Mouse (Mus musculus) myocyte (in vitro differentiated cells): ENCODE data around the gene Phf11c.
"Not testable (repeated sequence)": the region's sequence is repeated elsewhere in the genome, so short reads cannot be mapped to it uniquely, and the experiment has no call there.

Experiments used
- MAX ChIP-seq: IDR thresholded peaks from one replicate; pipeline ENCODE4 v1.6.1; 2011; ENCODE audit warnings: low read depth, mild to moderate bottlenecking, control low read depth
- MYOD1 ChIP-seq, 3 experiments: IDR thresholded peaks; one replicate each; pipeline ENCODE4 v1.6.1; 2011; ENCODE audit warnings: control low read depth in 2 of 3, low read depth in 2 of 3, mild to moderate bottlenecking in 2 of 3, moderate library complexity in 1 of 3; ENCODE audit not compliant: insufficient read length in 2 of 3, control insufficient read depth in 1 of 3
- POLR2A ChIP-seq: IDR thresholded peaks from one replicate; pipeline ENCODE4 v1.6.1; 2011; ENCODE audit warnings: low read depth, mild to moderate bottlenecking, control low read depth, moderate library complexity; ENCODE audit not compliant: insufficient read length
- POLR2AphosphoS2 ChIP-seq: IDR thresholded peaks from one replicate; pipeline ENCODE4 v1.6.1; 2011; ENCODE audit warnings: low read depth, control low read depth; ENCODE audit not compliant: insufficient read length
- REST ChIP-seq: IDR thresholded peaks from one replicate; pipeline ENCODE4 v1.6.1; 2011; ENCODE audit warnings: mild to moderate bottlenecking, control low read depth, moderate library complexity; ENCODE audit not compliant: insufficient read depth, insufficient read length
- SRF ChIP-seq: IDR thresholded peaks from one replicate; pipeline ENCODE4 v1.6.1; 2011; ENCODE audit warnings: low read depth; ENCODE audit not compliant: control insufficient read depth, insufficient read length
- USF1 ChIP-seq: IDR thresholded peaks from one replicate; pipeline ENCODE4 v1.6.1; 2011; ENCODE audit warnings: low read depth, mild to moderate bottlenecking, control low read depth, moderate library complexity

DNA sequence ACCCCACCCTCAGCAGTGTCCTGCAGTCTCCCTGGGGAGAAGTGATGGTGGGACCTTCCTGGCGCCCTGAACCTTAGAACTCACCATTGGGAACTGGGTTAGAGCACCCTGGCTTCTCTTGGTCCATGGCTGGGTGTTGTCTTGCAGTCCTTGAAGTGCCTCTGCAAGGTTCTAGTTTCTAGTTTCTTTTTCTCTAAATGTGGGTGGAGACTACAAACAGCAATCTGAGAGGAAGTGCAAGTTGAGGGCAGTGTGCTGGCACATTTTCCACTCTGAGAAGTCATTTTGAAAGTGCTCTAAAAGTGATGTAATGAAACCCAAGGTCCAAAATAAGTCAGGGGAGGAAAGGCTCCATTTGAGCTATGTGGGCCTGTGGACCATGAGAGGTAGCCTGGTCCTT lies 54.0 kb downstream of the Phf11c start, which contains the start of gene Phf11b:
- TF ChIP-seq POLR2A; SRF; POLR2AphosphoS2; MAX; MYOD1 (IDR thresholded peaks at IDR 0.05; ENCODE audit: control insufficient read depth in 1 of 3, insufficient read length in 2 of 3, low read depth in 2 of 3); USF1; REST: not testable (repeated sequence)
